Mouse (Mus musculus): ENCODE measurements around the gene Fhit.

The Fhit gene

GRCm38 (mm10) chr14:10710796-10711311 is 451.0 kb downstream of the Fhit start:
- no peak for DNase-seq (ENCODE audit: low spot score in 2 of 2)

DNA sequence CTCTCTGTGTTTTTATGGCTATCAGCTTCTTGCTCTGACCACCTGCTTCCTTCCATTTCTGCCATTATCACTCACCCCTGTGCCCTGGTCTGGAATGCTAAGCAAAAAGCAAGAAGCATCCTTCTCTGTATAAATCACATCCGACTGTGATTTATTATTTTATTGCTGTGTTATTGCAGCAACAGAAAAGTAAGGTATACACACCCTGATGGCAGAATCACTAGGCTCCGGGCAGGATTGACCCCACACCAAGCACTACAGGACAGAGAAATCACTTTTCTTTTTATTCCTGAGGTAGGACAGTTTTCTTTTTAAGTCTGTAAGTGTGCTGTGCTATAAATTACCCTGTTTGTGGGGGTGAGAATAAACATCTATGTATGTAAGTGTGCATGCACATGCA is 460.1 kb downstream of the Fhit start:
- DNase-seq (ENCODE audit: low spot score in 2 of 2), result no peak

DNA sequence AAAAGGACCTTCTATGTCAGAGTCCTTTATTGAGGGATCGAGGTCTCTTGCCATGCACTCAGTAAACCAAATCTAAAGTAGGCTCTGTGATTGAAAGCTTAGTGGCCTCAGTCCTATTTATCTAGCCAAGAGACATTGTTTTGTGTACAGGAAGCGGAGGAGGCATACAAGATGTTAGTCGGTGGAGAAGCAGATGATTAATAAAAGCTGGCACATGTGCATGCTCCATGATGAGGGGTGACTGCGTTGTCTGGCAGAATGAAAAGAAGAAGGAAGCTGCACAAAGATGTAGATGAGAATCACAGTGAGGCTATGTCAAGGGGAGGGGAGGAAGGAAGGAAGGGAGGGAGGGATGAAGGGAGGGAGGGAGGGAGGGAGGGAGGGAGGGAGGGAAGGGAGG is 481.8 kb downstream of the Fhit start:
- DNase-seq (ENCODE audit: low spot score in 2 of 2), result no peak

DNA sequence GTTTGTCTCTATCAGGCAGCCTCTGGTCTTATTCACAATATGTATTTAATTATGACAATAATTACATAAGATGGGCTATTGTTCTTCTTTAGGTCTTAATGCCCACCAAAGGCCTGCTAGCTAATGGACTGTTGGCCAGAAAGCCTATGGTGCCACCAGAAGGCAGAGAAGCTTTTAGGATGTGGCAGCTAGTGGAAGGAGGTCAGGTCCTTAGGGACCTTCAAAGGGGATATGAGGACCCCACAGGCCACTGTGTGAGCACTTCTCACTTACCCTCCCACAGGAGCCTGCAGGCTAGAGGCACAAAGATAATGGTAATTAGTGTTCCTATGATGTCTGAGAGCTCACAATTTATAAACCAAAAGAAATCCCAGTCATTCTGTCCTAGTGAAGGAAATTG is 482.2 kb downstream of the Fhit start:
- no peak for DNase-seq (ENCODE audit: low spot score in 2 of 2)

GRCm38 (mm10) chr14:10677627-10678026 is 484.2 kb downstream of the Fhit start:
- peak in 1 of 2 experiments; percentile 5 for DNase-seq (ENCODE audit: low spot score in 2 of 2)

- no peak for DNase-seq (ENCODE audit: low spot score in 2 of 2)
These were observed 501.6 kb downstream of the Fhit start for GRCm38 (mm10) chr14:10660247-10660646.

GRCm38 (mm10) chr14:10659326-10659725 is 502.5 kb downstream of the Fhit start:
- DNase-seq (ENCODE audit: low spot score in 2 of 2), result no peak

GRCm38 (mm10) chr14:10658219-10658618 is 503.6 kb downstream of the Fhit start:
- no peak for DNase-seq (ENCODE audit: low spot score in 2 of 2)

DNA sequence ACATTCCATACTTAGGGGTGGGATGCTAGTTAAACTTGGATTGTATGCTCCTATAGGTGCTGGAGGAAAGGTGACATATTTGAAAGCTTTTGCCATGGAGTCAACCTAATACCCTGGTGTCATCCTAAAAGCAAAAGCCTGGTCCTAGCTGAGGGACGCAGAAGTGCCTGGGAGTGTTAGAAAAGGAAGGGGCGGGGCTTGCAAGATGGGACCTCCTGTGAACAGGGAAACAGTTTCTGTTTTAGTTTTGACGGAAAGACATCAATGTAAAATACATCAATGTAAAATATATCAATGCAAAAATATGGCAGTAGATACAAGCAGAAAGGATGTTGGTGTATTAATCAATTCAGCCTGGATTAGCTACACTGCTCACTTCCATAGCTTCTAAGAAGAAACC is 504.5 kb downstream of the Fhit start:
- no peak for DNase-seq (ENCODE audit: low spot score in 2 of 2)

DNA sequence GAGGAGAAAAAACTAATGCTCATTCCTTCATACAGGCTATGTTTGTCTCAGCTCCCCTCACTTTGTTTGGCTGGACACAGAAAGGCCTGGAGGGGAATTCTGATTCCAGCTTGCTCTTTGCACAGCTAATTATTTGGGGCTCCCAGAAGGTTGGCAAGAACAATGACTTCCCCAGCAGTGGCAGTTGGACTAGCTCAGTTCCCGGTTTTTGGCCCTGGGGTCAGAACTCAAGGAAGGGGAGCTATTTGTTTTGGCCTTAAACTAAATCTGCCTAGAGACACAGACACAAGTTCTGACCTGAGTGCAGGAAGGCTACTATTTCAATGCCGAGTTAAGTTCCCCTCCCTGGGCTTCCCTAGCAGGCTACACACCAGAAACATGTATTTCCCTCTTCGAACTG is 506.0 kb downstream of the Fhit start:
- no peak for DNase-seq (ENCODE audit: low spot score in 2 of 2)

DNA sequence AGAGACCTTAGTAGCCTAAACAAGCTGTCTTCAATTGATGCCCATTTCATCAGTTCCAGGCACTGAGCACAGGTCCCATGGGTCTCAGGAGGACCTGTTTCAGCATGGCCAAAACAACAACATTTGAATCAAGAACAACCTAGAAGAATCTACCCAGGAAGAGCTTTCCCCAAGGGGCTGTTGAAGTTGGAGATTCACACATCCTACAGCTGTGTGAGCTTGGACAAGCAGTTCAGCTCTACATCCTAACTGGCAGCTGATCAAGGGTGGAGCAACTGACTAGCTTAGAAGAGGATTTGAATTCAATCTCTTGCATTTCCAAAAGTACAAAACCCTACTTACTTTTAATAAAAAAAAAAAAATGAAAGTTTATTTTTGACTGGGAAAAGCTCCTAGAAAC is 514.0 kb downstream of the Fhit start:
- DNase-seq (ENCODE audit: low spot score in 2 of 2), result no peak

- no peak for DNase-seq (ENCODE audit: low spot score in 2 of 2)
These were observed 530.1 kb downstream of the Fhit start for GRCm38 (mm10) chr14:10631783-10632182.

- DNase-seq (ENCODE audit: low spot score in 2 of 2), result peak in 1 of 2 experiments; percentile 34
These were observed 530.9 kb downstream of the Fhit start for GRCm38 (mm10) chr14:10630831-10631360.

GRCm38 (mm10) chr14:10593467-10593866 is 568.4 kb downstream of the Fhit start:
- DNase-seq (ENCODE audit: low spot score in 2 of 2), result no peak

DNA sequence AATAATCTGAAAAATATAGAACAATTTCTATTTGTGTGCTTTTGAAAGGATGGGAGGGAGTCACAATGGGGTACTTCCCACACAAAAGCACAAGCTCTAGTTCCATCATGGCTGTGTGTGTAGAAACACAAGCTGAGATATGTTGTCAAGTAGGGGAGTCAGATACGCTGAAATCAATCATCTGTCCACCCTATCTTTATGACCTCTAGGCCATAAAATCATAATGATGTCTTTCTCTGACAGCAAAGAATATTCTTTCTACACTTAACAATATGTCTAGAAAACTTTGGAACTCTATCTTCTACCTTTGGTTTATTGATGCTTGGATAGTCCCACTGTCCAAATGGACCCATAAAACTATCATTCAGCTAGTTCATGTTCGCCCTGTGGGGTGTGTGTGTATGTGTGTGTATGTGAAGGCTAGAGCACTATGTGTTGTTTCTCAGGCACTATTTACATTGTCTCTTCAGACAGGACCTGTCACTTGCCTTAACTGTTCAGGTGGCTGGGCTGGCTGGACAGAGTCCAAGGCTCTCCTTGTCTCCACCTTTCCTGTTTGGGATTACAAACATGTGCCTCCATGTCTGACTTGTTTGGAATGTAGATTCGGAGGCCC is 592.8 kb downstream of the Fhit start:
- DNase-seq (ENCODE audit: low spot score in 2 of 2), result no peak

DNA sequence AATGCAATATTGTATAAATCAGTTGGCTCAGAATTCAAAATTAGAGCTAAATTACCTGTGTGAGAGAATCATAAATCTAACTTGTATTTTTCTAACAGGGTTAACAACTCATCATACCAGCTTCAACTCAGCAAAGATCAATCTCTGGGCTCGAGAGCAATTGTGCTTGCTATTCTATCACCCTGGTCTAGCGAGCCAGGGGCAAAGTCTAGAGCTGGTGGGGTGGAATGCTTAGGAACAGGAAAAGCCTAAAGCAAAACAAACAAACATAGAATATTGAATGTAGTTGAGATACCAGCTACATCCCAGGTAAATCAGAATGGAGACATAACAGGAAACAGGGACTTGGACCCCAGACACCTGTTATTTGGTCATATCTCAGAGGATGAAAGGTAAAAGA is 594.1 kb downstream of the Fhit start:
- DNase-seq (ENCODE audit: low spot score in 2 of 2), result no peak

DNA sequence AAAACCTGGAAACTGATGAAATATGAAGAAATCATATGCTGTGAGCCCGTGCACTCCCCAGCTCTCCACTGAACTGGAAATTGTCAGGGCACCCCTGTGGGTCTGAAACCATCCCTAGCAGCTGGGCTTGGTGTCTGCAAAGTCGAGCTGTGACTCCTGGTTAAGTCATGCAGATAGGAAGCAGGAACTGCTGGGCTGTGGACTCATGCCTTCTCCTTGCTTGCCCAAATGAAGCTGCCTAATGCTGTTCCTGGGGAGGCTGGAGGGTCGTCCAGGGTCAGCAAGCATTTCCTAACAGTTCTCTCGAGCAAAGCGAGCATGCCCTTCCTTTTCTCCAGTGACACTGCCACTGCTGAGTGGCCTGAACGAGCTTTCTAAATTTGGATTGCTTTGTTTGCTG is 607.1 kb downstream of the Fhit start:
- DNase-seq (ENCODE audit: low spot score in 2 of 2), result no peak

DNA sequence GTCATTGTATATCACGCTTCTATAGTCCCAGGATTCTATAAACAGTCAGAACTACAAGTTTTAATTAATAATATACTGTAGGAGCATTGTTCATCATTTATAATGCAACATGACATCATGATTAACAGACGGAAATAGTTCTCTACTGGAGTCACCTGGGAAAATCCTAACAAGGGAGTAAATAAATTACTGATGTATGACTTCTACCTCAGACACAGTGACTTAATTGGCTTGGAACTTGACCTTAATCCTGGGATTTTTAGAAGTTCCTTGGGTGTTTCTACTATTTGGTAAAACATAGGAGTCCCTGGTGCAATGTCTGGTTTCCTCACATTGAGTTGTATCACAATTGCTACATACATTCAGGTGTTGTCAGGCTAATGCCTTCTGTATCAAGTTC is 613.2 kb downstream of the Fhit start:
- no peak for DNase-seq (ENCODE audit: low spot score in 2 of 2)

GRCm38 (mm10) chr14:10545916-10546315 is 615.9 kb downstream of the Fhit start:
- no peak for DNase-seq (ENCODE audit: low spot score in 2 of 2)

DNA sequence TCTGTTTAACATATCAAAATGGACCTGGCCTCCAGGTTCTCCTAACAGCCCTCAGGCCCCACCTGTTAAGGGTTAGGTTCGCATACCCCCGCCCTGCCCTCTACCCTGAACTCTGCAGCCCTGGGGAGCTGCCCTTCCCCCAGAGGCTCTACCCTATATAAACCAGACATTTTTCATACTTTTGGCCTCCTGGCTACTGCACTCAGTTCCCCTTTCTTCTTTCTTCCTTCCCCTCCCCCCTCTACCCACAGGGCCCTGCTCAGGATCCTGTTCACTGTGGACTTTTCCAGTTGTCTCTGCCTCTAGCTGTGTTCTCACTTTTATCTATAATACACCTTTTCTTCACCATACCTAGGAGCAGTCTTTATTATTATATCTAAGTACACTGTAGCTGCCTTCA is 627.0 kb downstream of the Fhit start:
- no peak for DNase-seq (ENCODE audit: low spot score in 2 of 2)

- no peak for DNase-seq (ENCODE audit: low spot score in 2 of 2)
These were observed 629.9 kb downstream of the Fhit start for GRCm38 (mm10) chr14:10531748-10532500.

DNA sequence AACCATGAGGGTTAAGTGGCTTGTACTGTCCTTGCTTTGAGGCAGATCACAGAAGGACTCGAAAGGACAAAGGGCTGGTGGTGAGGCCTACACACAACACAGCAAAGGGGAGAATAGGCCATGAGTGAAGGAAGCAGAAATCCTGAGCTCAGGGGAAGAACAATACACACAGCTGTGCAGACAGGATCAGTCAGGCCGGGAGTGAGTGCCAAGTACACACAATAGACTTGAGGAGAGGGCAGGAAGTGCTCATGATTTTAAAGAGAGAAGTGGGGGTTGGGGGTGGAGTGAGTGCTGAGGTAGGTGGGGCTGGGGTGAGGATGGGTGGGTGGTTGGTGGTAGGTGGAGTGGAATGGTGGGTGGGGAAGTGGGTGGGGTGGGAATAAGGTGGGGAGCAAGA is 635.0 kb downstream of the Fhit start:
- no peak for DNase-seq (ENCODE audit: low spot score in 2 of 2)

GRCm38 (mm10) chr14:10525786-10526185 is 636.0 kb downstream of the Fhit start:
- no peak for DNase-seq (ENCODE audit: low spot score in 2 of 2)

Data from frontal cortex, postnatal 10 days (tissue).